Mouse (Mus musculus) ES-E14 (cell line): ENCODE measurements around the gene E130311K13Rik. TPM values are rescaled to one million over a fixed set of nuclear protein-coding genes. Genes with fewer than 3 reads are reported as not detected.
A peak's percentile ranks its signal among the peaks of the same experiment; 100 is the strongest.

Experiments used
- DNase-seq: peaks from one replicate; pipeline ENCODE4 v3.0.0-alpha.2; 2013; ENCODE audit warnings: low read depth, low spot score
- H3K27ac ChIP-seq: 2 replicates; pipeline ENCODE4 v1.5.1; 2012; ENCODE audit warnings: low read depth, mild to moderate bottlenecking, low read length, moderate library complexity, mixed read lengths; ENCODE audit not compliant: poor library complexity, insufficient read depth, severe bottlenecking
- H3K36me3 ChIP-seq: 2 replicates; pipeline ENCODE4 v1.6.1; 2012; ENCODE audit warnings: mild to moderate bottlenecking, low read length, moderate library complexity, mixed read lengths; ENCODE audit not compliant: control insufficient read depth, poor library complexity, insufficient read depth, severe bottlenecking
- H3K4me1 ChIP-seq, 2 experiments: fragments of 150-350 bp in 1 of 2; sonication (generic) in 1 of 2; 2 replicates each; pipeline ENCODE4 v1.6.1; 2012; ENCODE audit warnings: low read length in 2 of 2, mild to moderate bottlenecking in 1 of 2, mixed read lengths in 1 of 2; ENCODE audit not compliant: control insufficient read depth in 2 of 2, insufficient read depth in 2 of 2, poor library complexity in 1 of 2
- H3K4me3 ChIP-seq, 2 experiments: fragments of 150-350 bp in 1 of 2; sonication (generic) in 1 of 2; 2 replicates each; pipeline ENCODE4 v1.5.1; 2012; ENCODE audit warnings: low read length in 2 of 2, low read depth in 1 of 2, mild to moderate bottlenecking in 1 of 2, mixed read lengths in 1 of 2; ENCODE audit not compliant: insufficient read depth in 1 of 2, poor library complexity in 1 of 2, severe bottlenecking in 1 of 2
- H3K9ac ChIP-seq: 2 replicates; pipeline ENCODE4 v1.6.1; 2012; ENCODE audit warnings: low read depth, mild to moderate bottlenecking, low read length, mixed read lengths; ENCODE audit not compliant: poor library complexity, insufficient read depth, severe bottlenecking
- H3K9me3 ChIP-seq: fragments of 150-350 bp; sonication (generic); 2 replicates; pipeline ENCODE4 v1.6.1; 2012; ENCODE audit warnings: low read depth, mild to moderate bottlenecking, low read length; ENCODE audit not compliant: control insufficient read depth, insufficient read depth
- CHD2 ChIP-seq: IDR thresholded peaks from 2 replicates; pipeline ENCODE4 v1.6.1; 2014; ENCODE audit warnings: mild to moderate bottlenecking, low read depth, low read length, inconsistent platforms
- HCFC1 ChIP-seq: IDR thresholded peaks from 2 replicates; pipeline ENCODE4 v1.6.1; 2012; ENCODE audit warnings: low read length, inconsistent platforms, borderline replicate concordance; ENCODE audit not compliant: insufficient read depth
- MAFK ChIP-seq: IDR thresholded peaks from 2 replicates; pipeline ENCODE4 v1.6.1; 2014; ENCODE audit warnings: mild to moderate bottlenecking, low read depth, low read length, inconsistent platforms; ENCODE audit not compliant: insufficient read depth
- ZC3H11A ChIP-seq: IDR thresholded peaks from 2 replicates; pipeline ENCODE4 v1.6.1; 2012; ENCODE audit warnings: low read depth, mild to moderate bottlenecking, inconsistent platforms, low read length, borderline replicate concordance
- ZNF384 ChIP-seq: IDR thresholded peaks from 2 replicates; pipeline ENCODE4 v1.6.1; 2012; ENCODE audit warnings: low read depth, low read length, inconsistent platforms
- in situ Hi-C, 2 experiments: fragments of 600-800 bp; cut with MboI; formaldehyde crosslinking; loops; one replicate each; pipeline ENCODE4 v1.15.1; 2025; ENCODE audit warnings: low sequenced_read_pairs in 2 of 2, inconsistent platforms in 1 of 2; ENCODE audit not compliant: unreplicated experiment in 2 of 2
- total RNA-seq: library from RNA; depleted of rRNA; stranded (reverse); fragments of 300-350 nt; gene quantifications from 2 replicates; pipeline ENCODE4 v1.2.3, GENCODE M21; 2012

E130311K13Rik gene
- total RNA-seq, 1 experiment, result 3.4 TPM

- no peak overlapping the region for H3K9ac ChIP-seq
- H3K27ac ChIP-seq, result no peak overlapping the region
- no peaks in the 10 kb centered on the region for H3K9me3 ChIP-seq
- in situ Hi-C loops, result no loop called here
- no peaks in the 10 kb centered on the region for H3K36me3 ChIP-seq
- H3K4me1 ChIP-seq, result peaks cover 0 to 5% of the 10 kb centered on the region in 2 experiments; a peak in 1 of 4 replicates
- no peak for DNase-seq
- H3K4me3 ChIP-seq, result peak overlapping the region in 1 of 2 experiments; percentile 11; a peak in 1 of 4 replicates
- no peak for TF ChIP-seq ZC3H11A
- TF ChIP-seq ZNF384, result no peak
- no peak for TF ChIP-seq MAFK
- no peak for TF ChIP-seq CHD2
Observed at GRCm38 (mm10) chr3:63964922-63965249, 35.6 kb upstream of the E130311K13Rik start.

- Histone ChIP-seq H3K27ac (peak within 1 kb of the TSS; percentile 4; the same call in 1 of the 2 replicates), H3K9ac (peak within 1 kb of the TSS; percentile 70), H3K9me3 (no peaks in the 10 kb centered on the region), H3K36me3 (no peaks in the 10 kb centered on the region), H3K4me1 (peaks cover 0 to 5% of the 10 kb centered on the region in 2 experiments; a peak in 1 of 4 replicates), H3K4me3 (peak within 1 kb of the TSS; percentile 78 to 79)
- in situ Hi-C loops, result no loop called here
- TF ChIP-seq CHD2 (peak; percentile 61; the same call in 1 of the 2 replicates), ZNF384 (no peak), HCFC1 (peak; percentile 89), MAFK (no peak), ZC3H11A (no peak)
- peak; percentile 100 for DNase-seq
Observed at GRCm38 (mm10) chr3:63964100-63964921, 35.0 kb upstream of the E130311K13Rik start, which contains the start of gene Slc33a1. Gene Slc33a1 (minus strand): TSS chr3:63964768.

- peak overlapping the region; percentile 78 to 79 for H3K4me3 ChIP-seq
- in situ Hi-C loops, result no loop called here
- H3K9me3 ChIP-seq, result no peaks in the 10 kb centered on the region
- TF ChIP-seq ZNF384 (no peak), MAFK (no peak), ZC3H11A (no peak), HCFC1 (no peak), CHD2 (no peak)
- peaks cover 0 to 5% of the 10 kb centered on the region in 2 experiments; a peak in 1 of 4 replicates for H3K4me1 ChIP-seq
- H3K36me3 ChIP-seq, result no peaks in the 10 kb centered on the region
- no peak for DNase-seq
- H3K9ac ChIP-seq, result peak overlapping the region; percentile 70
- no peak overlapping the region for H3K27ac ChIP-seq
Observed at GRCm38 (mm10) chr3:63963421-63964099, 34.3 kb upstream of the E130311K13Rik start.

- Histone ChIP-seq H3K9ac (no peak overlapping the region), H3K27ac (no peak overlapping the region), H3K9me3 (no peaks in the 10 kb centered on the region), H3K4me1 (no peaks in the 10 kb centered on the region), H3K4me3 (no peak overlapping the region), H3K36me3 (no peaks in the 10 kb centered on the region; the same call in 1 of the 2 replicates)
- no peak for DNase-seq
- in situ Hi-C loops, result no loop called here
- TF ChIP-seq ZC3H11A (no peak), HCFC1 (no peak), ZNF384 (no peak), MAFK (no peak), CHD2 (no peak)
Observed at GRCm38 (mm10) chr3:63949837-63950236, 20.6 kb upstream of the E130311K13Rik start.
